Mouse (Mus musculus) ovary, postnatal 14 days (tissue): ENCODE measurements at regions not wholly inside any gene's neighbourhood (a gene's known extent, or its start where the extent isn't known, plus 50 kb on each side); places are given as distances from the start of the nearest gene placed in this dataset.

ENCODE experiments used
- DNase-seq: peaks from one replicate; pipeline ENCODE4 v3.0.0; 2022; ENCODE audit warnings: low spot score

DNA sequence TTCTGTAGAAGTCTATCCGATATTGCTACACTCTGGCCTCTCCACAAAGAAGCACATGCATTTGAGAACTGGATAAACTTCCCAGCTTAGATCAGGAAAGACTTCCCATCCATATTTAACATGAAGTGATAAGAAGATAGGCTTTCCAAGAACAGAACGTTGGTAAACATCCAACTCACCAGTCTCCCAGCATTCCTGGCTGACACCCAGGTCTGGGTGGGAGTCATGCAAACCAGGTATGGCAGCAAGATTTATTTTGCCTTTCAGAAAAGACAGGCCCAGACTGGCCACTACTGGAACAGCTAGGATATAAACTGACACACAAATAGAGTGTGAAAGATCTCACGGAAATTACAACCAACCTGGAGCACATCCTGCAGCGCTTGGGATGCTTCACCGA lies 459.6 kb downstream of the Psat1 start:
- DNase-seq, result no peak

DNA sequence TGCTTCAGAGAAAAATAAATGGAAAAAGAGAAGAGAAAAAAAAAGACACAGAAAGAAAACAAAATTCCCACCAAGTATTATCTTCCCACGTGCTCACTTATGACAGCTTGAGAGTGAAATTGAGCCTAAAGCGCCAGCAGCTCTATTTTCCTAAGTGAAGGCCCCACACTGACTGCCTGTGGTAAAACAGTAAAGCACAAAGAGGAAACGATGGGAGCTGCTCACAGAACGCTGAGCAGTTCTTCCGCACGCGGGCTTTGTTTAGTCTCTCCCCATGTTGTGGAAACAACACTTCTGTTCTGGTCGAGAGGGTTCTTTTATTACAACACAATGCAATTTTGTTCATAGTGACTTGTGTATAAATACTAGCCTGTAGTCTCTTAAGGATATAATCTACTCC lies 465.5 kb downstream of the Psat1 start:
- no peak for DNase-seq

- no peak for DNase-seq
Measured at GRCm38 (mm10) chr19:15469541-15469940, 477.6 kb downstream of the Psat1 start.

DNA sequence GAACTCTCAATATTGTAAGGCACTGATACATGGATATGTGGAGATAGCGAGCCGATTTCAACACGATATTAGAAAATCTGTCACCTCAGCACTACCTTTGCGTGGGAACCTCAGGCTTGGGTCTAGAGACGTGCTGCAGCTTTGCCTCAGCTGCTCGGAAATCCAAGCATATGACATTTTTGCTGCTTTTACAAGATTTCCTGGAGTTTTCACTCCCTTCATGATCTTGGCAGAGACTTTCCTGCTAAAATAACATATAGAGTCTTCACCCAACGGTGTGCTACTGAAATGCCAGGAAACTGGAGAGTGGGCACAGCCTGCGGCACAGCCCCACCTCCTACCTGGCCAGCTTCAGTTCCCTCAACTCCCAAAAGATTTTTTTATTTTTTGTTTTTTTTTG lies 480.4 kb downstream of the Psat1 start:
- no peak for DNase-seq

- no peak for DNase-seq
Measured at GRCm38 (mm10) chr19:15465063-15465760, 481.9 kb downstream of the Psat1 start.

GRCm38 (mm10) chr19:15457793-15458192 lies 489.3 kb downstream of the Psat1 start:
- no peak for DNase-seq

- no peak for DNase-seq
Measured at GRCm38 (mm10) chr19:15456943-15457735, 490.0 kb downstream of the Psat1 start.

DNA sequence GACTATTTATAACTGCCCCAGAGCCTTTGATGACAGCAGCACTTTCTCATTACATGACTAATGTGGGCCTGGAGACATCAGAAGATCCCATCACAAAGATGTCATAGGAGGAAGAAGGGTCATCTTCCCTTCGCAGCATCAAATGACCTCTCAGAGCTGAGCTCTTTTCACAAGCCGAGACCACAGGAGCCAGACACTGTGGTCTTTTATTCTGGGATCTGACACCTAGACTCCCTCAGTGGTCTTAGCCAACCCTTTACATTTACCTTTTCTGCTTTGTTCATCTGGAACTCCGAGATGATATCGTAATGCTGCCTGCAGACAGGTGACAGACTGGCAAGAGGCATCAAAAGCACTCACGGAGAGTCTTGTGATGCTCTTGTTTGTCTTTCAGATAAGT lies 498.1 kb downstream of the Psat1 start:
- no peak for DNase-seq

GRCm38 (mm10) chr19:15431798-15432197 lies 515.3 kb downstream of the Psat1 start:
- DNase-seq, result no peak

DNA sequence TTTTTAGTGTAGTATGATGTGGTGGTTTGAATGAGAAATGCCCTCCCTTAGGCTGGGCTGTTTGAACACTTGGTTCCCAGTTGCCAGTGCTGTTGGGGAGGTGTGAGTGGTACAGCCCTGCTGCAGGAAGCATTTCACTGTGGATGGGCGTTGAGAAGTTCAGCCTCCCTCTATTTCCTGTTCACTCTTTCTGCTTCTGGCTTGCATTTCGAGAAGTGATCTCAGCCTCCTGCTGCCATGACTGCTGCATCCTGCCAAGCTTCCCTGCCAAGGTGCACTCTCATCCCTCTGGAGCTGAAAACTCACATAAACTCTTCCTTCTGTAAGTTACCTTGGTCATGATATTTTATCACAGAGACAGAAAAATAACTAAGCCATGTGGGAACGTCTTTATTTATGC lies 525.8 kb downstream of the Psat1 start:
- no peak for DNase-seq

- DNase-seq, result no peak
Measured at GRCm38 (mm10) chr19:15398624-15399023, 548.5 kb downstream of the Psat1 start.

GRCm38 (mm10) chr19:15371682-15372081 lies 575.5 kb downstream of the Psat1 start:
- DNase-seq, result no peak

GRCm38 (mm10) chr19:15366951-15367350 lies 580.2 kb downstream of the Psat1 start:
- no peak for DNase-seq

DNA sequence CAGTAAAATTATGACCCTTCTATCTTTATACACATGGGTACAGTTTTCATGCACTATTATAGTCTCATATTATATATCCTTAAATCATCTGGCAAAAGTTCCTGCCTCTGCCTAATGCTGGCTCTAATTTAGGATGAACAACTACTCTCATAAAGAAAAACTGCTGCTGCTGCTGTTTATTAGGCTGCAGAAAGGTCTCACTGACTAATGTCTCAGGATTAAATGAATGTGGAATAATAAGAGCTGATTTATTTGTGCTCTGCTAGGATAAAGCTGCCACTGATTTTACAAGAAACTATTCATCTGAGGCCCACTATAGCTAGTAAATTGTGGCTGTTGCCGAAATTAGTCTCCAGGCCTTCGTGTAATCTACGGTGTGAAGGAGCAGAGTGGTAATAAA lies 590.0 kb downstream of the Psat1 start:
- DNase-seq, result no peak

- no peak for DNase-seq
Measured at GRCm38 (mm10) chr19:15348356-15348755, 598.8 kb downstream of the Psat1 start.

DNA sequence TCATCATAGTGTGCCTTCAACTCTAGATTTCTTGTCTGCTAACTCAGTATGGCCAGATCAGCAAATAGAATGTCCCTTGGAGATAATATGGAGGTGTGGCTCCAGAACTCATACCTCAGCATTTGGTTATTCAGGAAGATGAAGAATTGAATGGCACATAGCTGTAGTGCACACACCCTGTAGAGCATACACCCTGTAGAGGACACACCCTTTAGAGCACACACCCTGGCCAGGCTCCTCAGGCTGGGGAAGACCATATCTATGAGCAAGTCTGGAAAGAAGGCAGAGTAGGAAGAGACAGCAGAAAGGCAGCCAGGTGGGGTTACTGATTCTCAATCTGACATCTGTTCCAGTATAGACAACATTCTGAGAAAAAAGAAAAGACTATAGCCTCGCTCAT lies 604.9 kb downstream of the Psat1 start:
- no peak for DNase-seq

- DNase-seq, result no peak
Measured at GRCm38 (mm10) chr19:15340305-15340983, 606.7 kb downstream of the Psat1 start.

DNA sequence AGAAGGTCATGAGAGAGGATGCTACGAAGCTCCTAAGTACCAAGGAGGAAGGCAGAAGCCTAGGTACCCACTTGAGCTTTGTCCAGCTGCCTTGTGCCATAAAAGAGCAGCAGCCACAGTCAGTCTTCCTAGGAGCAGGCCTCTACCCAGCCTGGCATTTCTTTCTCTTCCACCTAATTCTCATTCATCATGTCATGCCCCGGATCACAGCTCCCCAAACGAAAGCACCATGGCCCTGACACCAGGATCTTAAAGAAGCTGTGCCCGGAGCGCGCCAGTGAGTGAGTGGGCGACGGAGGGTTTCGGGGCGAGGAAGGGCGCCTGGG lies 607.2 kb downstream of the Psat1 start:
- DNase-seq, result no peak

GRCm38 (mm10) chr19:15330155-15330554 lies 617.0 kb downstream of the Psat1 start:
- DNase-seq, result no peak

DNA sequence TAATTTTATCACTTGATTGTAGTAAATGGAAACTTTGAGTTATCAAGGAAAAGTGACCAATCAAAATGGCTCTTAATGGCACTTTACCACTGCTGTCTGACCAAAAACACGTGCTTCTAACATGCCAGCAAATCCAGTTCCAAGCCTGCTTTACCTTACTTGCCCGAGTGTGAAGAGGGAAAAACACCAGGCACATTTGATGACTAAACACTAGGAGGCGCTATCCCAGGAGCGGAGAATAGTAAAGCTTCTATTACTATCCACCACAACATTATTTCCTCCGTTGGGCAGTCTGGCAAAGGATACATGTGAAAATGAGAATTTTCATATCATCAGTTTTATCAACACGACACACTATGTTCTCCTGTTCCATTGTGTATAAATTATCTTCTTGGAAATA lies 647.7 kb downstream of the Psat1 start:
- DNase-seq, result peak; percentile 6

GRCm38 (mm10) chr19:15285016-15285415 lies 662.1 kb downstream of the Psat1 start:
- no peak for DNase-seq

DNA sequence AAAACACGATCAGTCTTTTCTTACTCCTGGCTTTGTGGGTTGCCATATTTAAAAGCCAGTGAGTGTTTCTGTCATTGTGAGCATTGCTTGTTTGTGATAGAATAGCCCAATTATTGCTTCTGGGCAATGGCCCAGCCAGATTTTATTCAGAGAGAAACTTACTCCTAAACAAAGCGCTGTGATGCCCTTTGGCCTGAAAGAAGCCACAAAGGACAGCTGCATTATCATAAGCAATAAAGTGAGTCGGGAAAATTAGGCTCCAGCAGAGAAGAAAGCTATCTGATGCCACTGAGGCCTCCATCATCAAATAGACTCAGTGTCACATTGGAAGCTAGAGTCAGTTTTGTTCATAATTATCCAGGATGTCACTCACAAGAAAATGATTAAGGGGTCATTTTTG lies 644.9 kb upstream of the Tle4 start:
- DNase-seq, result no peak
